In the genomic region with DNA sequence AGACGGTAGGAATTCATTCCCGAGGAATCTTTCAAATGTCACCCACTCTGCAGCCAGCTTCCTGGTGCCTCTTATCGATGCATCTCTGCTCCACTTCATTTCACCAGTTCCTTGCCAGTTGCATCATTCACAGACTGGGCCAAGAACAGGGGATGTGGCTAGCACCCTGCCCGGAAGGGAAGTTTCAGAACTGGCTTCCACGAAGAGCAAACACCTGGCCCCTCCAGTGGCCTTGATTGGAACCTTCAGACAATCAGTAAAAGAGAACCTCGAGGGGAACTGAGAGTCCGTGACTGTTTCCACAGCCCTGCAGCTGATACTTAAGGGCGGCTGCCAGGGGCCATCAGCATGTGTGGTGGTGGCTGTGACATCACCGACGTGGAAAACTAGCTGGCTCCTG, we compare ENCODE assay signal across 13 mouse cellular contexts. TPM values are rescaled to one million over a fixed set of nuclear protein-coding genes. Genes with fewer than 3 reads are reported as not detected.
DNase-seq lines count a peak whose midpoint lies in the region; TF ChIP-seq lines count a peak whose summit lies in the region.
"Had no signal": no experiment of that assay in that cellular context is flagged by ENCODE, and none has a peak within 500 bp of the region (broad histone marks: within the 10 kb centered on the region; RNA-seq: fewer than 3 reads in every experiment).

No protein-coding gene starts in this region.

- no peaks in the 10 kb centered on the region for H3K27me3 ChIP-seq in splenic B cell, adult 2 months (ENCODE audit: control insufficient read depth, insufficient read depth, low read length, poor library complexity, severe bottlenecking)
- H3K27me3 ChIP-seq: limb, embryonic 15.5 days had no signal

- intact Hi-C loops in gastrocnemius, postnatal 14 days (cut with DNase I; ENCODE audit: low total_unique reads): loop anchor here (10.0 kb wide), 1 partner anchor 134 kb away; no protein-coding TSS in a partner anchor

- no peaks in the 10 kb centered on the region for H3K36me3 ChIP-seq in splenic B cell, adult 2 months (ENCODE audit: control insufficient read depth, insufficient read depth, low read length, poor library complexity, severe bottlenecking)
- H3K36me3 ChIP-seq: limb, embryonic 15.5 days had no signal

- no peak for TF ChIP-seq POLR2A in embryonic fibroblast, embryonic 13.5 days (IDR thresholded peaks at IDR 0.05; ENCODE audit: low read depth, low read length)

- H3K27ac ChIP-seq in embryonic fibroblast, embryonic 13.5 days (ENCODE audit: insufficient read depth, low read length): peak overlapping the region; percentile 66
- H3K27ac ChIP-seq: limb, embryonic 15.5 days had no signal

- peaks cover 3% of the 10 kb centered on the region; the same call in 1 of the 2 replicates for H3K4me1 ChIP-seq in embryonic fibroblast, embryonic 13.5 days (ENCODE audit: control insufficient read depth, insufficient read depth, low read length)

- DNase-seq in cerebellum, adult 9-10 months: peak; percentile 24
- DNase-seq in cerebellum, adult 11 months: no peak
- DNase-seq in spleen, postnatal 36 days (ENCODE audit: low spot score in 2 of 2): peak; percentile 19 to 48
- no peak for DNase-seq in spleen, adult 18-20 months
- DNase-seq in splenic B cell, adult 2 months (ENCODE audit: low read depth, low spot score): peak; percentile 21
- DNase-seq in layer of hippocampus, postnatal 36 days: no peak
- DNase-seq in gastrocnemius, postnatal 14 days: no peak
- DNase-seq: adrenal gland, adult 8-10 months; kidney, postnatal 14 days; thymus, adult 18-20 months had no signal

- H3K4me3 ChIP-seq in embryonic fibroblast, embryonic 13.5 days (ENCODE audit: insufficient read depth, low read length): no peak overlapping the region
- H3K4me3 ChIP-seq: erythroblast, embryonic 14.5 days; limb, embryonic 15.5 days had no signal

- no peak for TF ChIP-seq CTCF in embryonic fibroblast, embryonic 13.5 days (IDR thresholded peaks at IDR 0.05; ENCODE audit: borderline replicate concordance, insufficient read depth, low read length)

RNA-seq across cellular contexts. Expression of gene Klhdc4, which starts 19.1 kb away (rescaled TPM):
- 21.1 and 26.4 TPM in 2 replicates for polyA plus RNA-seq in embryonic fibroblast, embryonic 13.5 days (2011; ENCODE audit: insufficient read length, low read depth, missing spikeins)
- total RNA-seq in layer of hippocampus, postnatal 36 days (2021): 10 to 100 TPM; 27.7 to 28.0 TPM
- 1 to 10 TPM; 8.1 to 9.7 TPM for total RNA-seq in gastrocnemius, postnatal 14 days (2021)

RNA-seq across cellular contexts. Expression of gene Slc7a5, which starts 59.0 kb away (rescaled TPM):
- polyA plus RNA-seq in embryonic fibroblast, embryonic 13.5 days (2011; ENCODE audit: insufficient read length, low read depth, missing spikeins): 125 and 185 TPM in 2 replicates
- total RNA-seq in layer of hippocampus, postnatal 36 days (2021): 10 to 100 TPM; 60.2 to 70.4 TPM
- 1 to 10 TPM; 4.2 to 5.7 TPM for total RNA-seq in gastrocnemius, postnatal 14 days (2021)

Comparison
In these comparisons a context has a peak if more than half of its experiments do, and no peak if none do; other contexts are left out.
1. DNase-seq: peak in cerebellum, adult 9-10 months (single experiment), spleen, postnatal 36 days (2 of 2) and splenic B cell, adult 2 months (single experiment); none in cerebellum, adult 11 months (single experiment), spleen, adult 18-20 months (0 of 2), layer of hippocampus, postnatal 36 days (0 of 2) and gastrocnemius, postnatal 14 days (single experiment).
2. RNA of gene Slc7a5, which starts 59.0 kb away (total RNA-seq): 60.2 to 70.4 TPM in layer of hippocampus, postnatal 36 days; 4.2 to 5.7 TPM in gastrocnemius, postnatal 14 days; every median in the first group is over 4 times any median in the second.